Mouse (Mus musculus): Measurements from ENCODE around the gene Zfp36l2. TPM values are rescaled to one million over a fixed set of nuclear protein-coding genes. Genes with fewer than 3 reads are reported as not detected.

Zfp36l2 gene
- polyA plus RNA-seq, 1 experiment = not detected

DNA sequence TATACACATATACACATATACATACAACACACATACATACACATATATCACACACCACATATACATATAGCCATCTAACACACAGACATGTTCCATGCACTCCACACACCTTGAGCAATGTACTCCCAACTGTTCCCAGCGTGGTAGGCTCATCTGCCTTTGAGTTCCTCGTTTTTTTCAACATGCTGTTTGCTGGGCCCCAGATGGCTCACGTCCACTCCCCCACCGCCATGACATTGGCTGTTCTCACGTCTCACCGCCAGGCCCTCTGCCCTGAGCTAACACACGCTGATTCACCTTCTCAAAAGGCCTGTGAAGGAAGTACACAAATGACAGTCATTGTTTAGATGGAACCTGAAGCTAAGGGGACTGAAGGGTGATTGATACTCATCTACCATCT, 52.5 kb downstream of the Zfp36l2 start:
- no peak for TF ChIP-seq CTCF (IDR thresholded peaks at IDR 0.05; ENCODE audit: insufficient read depth, low read depth, low read length)
- H3K4me1 ChIP-seq (ENCODE audit: control insufficient read depth, insufficient read depth, low read length) = peaks cover 6% of the 10 kb centered on the region
- no peak overlapping the region for H3K27ac ChIP-seq (ENCODE audit: insufficient read depth, low read depth, low read length)
- WGBS = 86% methylated on average over 7 of the region's 7 CpGs
- no peak overlapping the region for H3K4me3 ChIP-seq (ENCODE audit: insufficient read depth, low read depth, low read length)

Measured in olfactory bulb, adult 2 months (tissue).